ENCODE assay signal across 12 mouse cellular contexts in genomic region chr2:29968638-29969037, GRCm38 (mm10). TPM values are rescaled to one million over a fixed set of nuclear protein-coding genes. Genes with fewer than 3 reads are reported as not detected.
A peak's percentile ranks its signal among the peaks of the same experiment; 100 is the strongest.
DNase-seq lines count a peak whose midpoint lies in the region; ATAC-seq and TF ChIP-seq lines count a peak whose summit lies in the region.
"Had no signal": no experiment of that assay in that cellular context is flagged by ENCODE, and none has a peak within 500 bp of the region (broad histone marks: within the 10 kb centered on the region; RNA-seq: fewer than 3 reads in every experiment).

No protein-coding gene starts in this region.

- no peak for TF ChIP-seq POLR2A in lung, adult 2 months (IDR thresholded peaks at IDR 0.05; ENCODE audit: borderline replicate concordance, extremely low read depth, low read depth, low read length)

- H3K27ac ChIP-seq in heart, embryonic 16.5 days (ENCODE audit: low read length), result no peak overlapping the region
- no peak overlapping the region for H3K27ac ChIP-seq in hindbrain, embryonic 14.5 days
- no peak overlapping the region for H3K27ac ChIP-seq in midbrain, embryonic 16.5 days (ENCODE audit: low read length)
- H3K27ac ChIP-seq: embryonic facial prominence, embryonic 15.5 days had no signal

- H3K27me3 ChIP-seq in heart, embryonic 16.5 days (ENCODE audit: control insufficient read depth, insufficient read depth, low read length), result no peaks in the 10 kb centered on the region
- H3K27me3 ChIP-seq in hindbrain, embryonic 14.5 days (ENCODE audit: control insufficient read depth, insufficient read depth, low read length), result no peaks in the 10 kb centered on the region
- no peaks in the 10 kb centered on the region for H3K27me3 ChIP-seq in midbrain, embryonic 16.5 days (ENCODE audit: control insufficient read depth, insufficient read depth, low read depth, low read length)
- H3K27me3 ChIP-seq: embryonic facial prominence, embryonic 15.5 days had no signal

- no peak for DNase-seq in heart, adult 11 months
- peak; percentile 34 to 48 for DNase-seq in lung, adult 18-20 months
- no peak for DNase-seq in lung, adult 2 months
- DNase-seq in hindbrain, embryonic 14.5 days (ENCODE audit: low spot score), result no peak
- DNase-seq in testis, postnatal 14 days (ENCODE audit: low spot score), result no peak
- DNase-seq in thymus, postnatal 25 days, result no peak
- DNase-seq: adrenal gland, postnatal 25 days; cerebellum, postnatal 10 days; gastrocnemius, postnatal 25 days had no signal

- no peak overlapping the region for H3K4me3 ChIP-seq in heart, embryonic 16.5 days (ENCODE audit: low read length)
- no peak overlapping the region for H3K4me3 ChIP-seq in lung, adult 2 months (replicated peaks; ENCODE audit: extremely low read depth, low read depth, low read length)
- H3K4me3 ChIP-seq in hindbrain, embryonic 14.5 days (replicated peaks; ENCODE audit: low read length), result peak overlapping the region; percentile 100; the same call in 1 of the 2 replicates
- H3K4me3 ChIP-seq in midbrain, embryonic 16.5 days (ENCODE audit: low read depth, low read length), result no peak overlapping the region
- H3K4me3 ChIP-seq: embryonic facial prominence, embryonic 15.5 days had no signal

- TF ChIP-seq CTCF in lung, adult 2 months (IDR thresholded peaks at IDR 0.05; ENCODE audit: insufficient read depth, low read length), result no peak

- WGBS in heart, embryonic 16.5 days, result 31% methylated on average over 5 of the region's 5 CpGs
- WGBS in lung, adult 2 months, result 21% methylated on average over 5 of the region's 5 CpGs
- 83% methylated on average over 5 of the region's 5 CpGs for WGBS in hindbrain, embryonic 14.5 days
- 80% methylated on average over 5 of the region's 5 CpGs for WGBS in midbrain, embryonic 16.5 days

- 0 out of 2 replicates have a peak, but pooled peaks cover 3% of the 10 kb centered on the region for H3K36me3 ChIP-seq in heart, embryonic 16.5 days (ENCODE audit: control insufficient read depth, insufficient read depth)
- H3K36me3 ChIP-seq in hindbrain, embryonic 14.5 days (replicated peaks; ENCODE audit: control insufficient read depth, insufficient read depth), result peaks cover 49% of the 10 kb centered on the region
- peaks cover 7% of the 10 kb centered on the region; the same call in 1 of the 2 replicates for H3K36me3 ChIP-seq in midbrain, embryonic 16.5 days (ENCODE audit: control insufficient read depth, insufficient read depth, low read length)
- H3K36me3 ChIP-seq: embryonic facial prominence, embryonic 15.5 days had no signal

- H3K4me2 ChIP-seq in heart, embryonic 16.5 days (ENCODE audit: low read depth, low read length), result peak overlapping the region; percentile 72
- peak overlapping the region; percentile 72 for H3K4me2 ChIP-seq in hindbrain, embryonic 14.5 days (replicated peaks)
- H3K4me2 ChIP-seq in midbrain, embryonic 16.5 days (ENCODE audit: low read length), result peak overlapping the region; percentile 31; the same call in 1 of the 2 replicates
- H3K4me2 ChIP-seq: embryonic facial prominence, embryonic 15.5 days had no signal

- peaks cover 63% of the 10 kb centered on the region for H3K4me1 ChIP-seq in heart, embryonic 16.5 days (ENCODE audit: control insufficient read depth, insufficient read depth, low read length)
- peaks cover 42% of the 10 kb centered on the region for H3K4me1 ChIP-seq in lung, adult 2 months (ENCODE audit: control insufficient read depth, insufficient read depth, low read length)
- peaks cover 66% of the 10 kb centered on the region for H3K4me1 ChIP-seq in hindbrain, embryonic 14.5 days (replicated peaks; ENCODE audit: control insufficient read depth, insufficient read depth, low read length)
- peaks cover 61% of the 10 kb centered on the region for H3K4me1 ChIP-seq in midbrain, embryonic 16.5 days (ENCODE audit: control insufficient read depth, insufficient read depth, low read length)

- ATAC-seq in heart, embryonic 16.5 days (replicated peaks; ENCODE audit: extremely low read depth, insufficient read depth, low FRiP score), result no peak
- no peak for ATAC-seq in hindbrain, embryonic 14.5 days (ENCODE audit: low FRiP score)
- no peak for ATAC-seq in midbrain, embryonic 16.5 days

- no peak overlapping the region for H3K9ac ChIP-seq in heart, embryonic 16.5 days (ENCODE audit: low read length)
- peak overlapping the region; percentile 24; the same call in 1 of the 2 replicates for H3K9ac ChIP-seq in hindbrain, embryonic 14.5 days
- no peak overlapping the region for H3K9ac ChIP-seq in midbrain, embryonic 16.5 days (ENCODE audit: low read depth, low read length)
- H3K9ac ChIP-seq: embryonic facial prominence, embryonic 15.5 days had no signal

- no peaks in the 10 kb centered on the region for H3K9me3 ChIP-seq in heart, embryonic 16.5 days (replicated peaks; ENCODE audit: control insufficient read depth, low read length)
- no peaks in the 10 kb centered on the region for H3K9me3 ChIP-seq in hindbrain, embryonic 14.5 days (ENCODE audit: control insufficient read depth, low read length)
- no peaks in the 10 kb centered on the region for H3K9me3 ChIP-seq in midbrain, embryonic 16.5 days (replicated peaks; ENCODE audit: control insufficient read depth, low read length, poor library complexity, severe bottlenecking)
- H3K9me3 ChIP-seq: embryonic facial prominence, embryonic 15.5 days had no signal

RNA-seq across cellular contexts. Expression of gene Sptan1, which starts 3.3 kb away (rescaled TPM):
- 93.0 and 113 TPM in 2 replicates for polyA plus RNA-seq in heart, embryonic 16.5 days (2015; fragmentation: Nextera tagmentation; extraction: Ambion mirVana)
- 299 and 313 TPM in 2 replicates for polyA plus RNA-seq in lung, adult 2 months (2012; rRNA removed)
- 344 and 368 TPM in 2 replicates for polyA plus RNA-seq in hindbrain, embryonic 14.5 days (2014; fragmentation: Nextera tagmentation; extraction: Ambion mirVana)
- 240 and 243 TPM in 2 replicates for polyA plus RNA-seq in midbrain, embryonic 16.5 days (2015; fragmentation: Nextera tagmentation; extraction: Ambion mirVana)

RNA-seq across cellular contexts. Expression of gene Gle1, which starts 33.4 kb away (rescaled TPM):
- 40.0 and 40.3 TPM in 2 replicates for polyA plus RNA-seq in heart, embryonic 16.5 days (2015; fragmentation: Nextera tagmentation; extraction: Ambion mirVana)
- polyA plus RNA-seq in lung, adult 2 months (2012; rRNA removed), result 20.4 and 27.1 TPM in 2 replicates
- 53.5 and 53.7 TPM in 2 replicates for polyA plus RNA-seq in hindbrain, embryonic 14.5 days (2014; fragmentation: Nextera tagmentation; extraction: Ambion mirVana)
- 65.3 and 72.9 TPM in 2 replicates for polyA plus RNA-seq in midbrain, embryonic 16.5 days (2015; fragmentation: Nextera tagmentation; extraction: Ambion mirVana)

Comparison
In these comparisons a context has a peak if more than half of its experiments do, and no peak if none do; other contexts are left out.
1. DNase-seq: peak in lung, adult 18-20 months (2 of 2); none in heart, adult 11 months (single experiment), lung, adult 2 months (single experiment), hindbrain, embryonic 14.5 days (single experiment), testis, postnatal 14 days (single experiment) and thymus, postnatal 25 days (single experiment).
2. Peak in every context shown above with its lines, with median percentiles within 50 percentile points of each other: H3K4me2 ChIP-seq.